Mouse (Mus musculus) heart, embryonic 11.5 days (tissue): ENCODE data around the gene Caap1. TPM values are rescaled to one million over a fixed set of nuclear protein-coding genes. Genes with fewer than 3 reads are reported as not detected.

Source experiments
- ATAC-seq: fragments of 200-750 bp; cut with Nextera tagmentation; replicated peaks from 2 replicates; pipeline ENCODE4 v1.8.0; 2017; ENCODE audit warnings: moderate library complexity; ENCODE audit not compliant: insufficient number of reproducible peaks, low FRiP score, low TSS enrichment
- H3K27ac ChIP-seq: fragments of 300-500 bp; sonication (generic); 2 replicates; pipeline ENCODE4 v1.5.1; 2014; ENCODE audit warnings: mild to moderate bottlenecking, low read depth, low read length
- H3K27me3 ChIP-seq: fragments of 300-500 bp; sonication (generic); 2 replicates; pipeline ENCODE4 v1.6.1; 2014; ENCODE audit warnings: mild to moderate bottlenecking, low read length, mixed read lengths; ENCODE audit not compliant: control insufficient read depth, insufficient read depth
- H3K36me3 ChIP-seq: fragments of 300-500 bp; sonication (generic); 2 replicates; pipeline ENCODE4 v1.6.1; 2014; ENCODE audit warnings: mild to moderate bottlenecking, low read length, moderate library complexity, mixed read lengths; ENCODE audit not compliant: control insufficient read depth, insufficient read depth
- H3K4me1 ChIP-seq: fragments of 300-500 bp; sonication (generic); 2 replicates; pipeline ENCODE4 v1.6.1; 2014; ENCODE audit warnings: low read length; ENCODE audit not compliant: control insufficient read depth, insufficient read depth
- H3K4me2 ChIP-seq: fragments of 300-500 bp; sonication (generic); 2 replicates; pipeline ENCODE4 v1.6.1; 2014; ENCODE audit warnings: mild to moderate bottlenecking, moderate library complexity
- H3K4me3 ChIP-seq: fragments of 300-500 bp; sonication (generic); 2 replicates; pipeline ENCODE4 v1.5.1; 2014; ENCODE audit warnings: low read depth, low read length
- H3K9ac ChIP-seq: fragments of 300-500 bp; sonication (generic); 2 replicates; pipeline ENCODE4 v1.6.1; 2014; ENCODE audit warnings: mild to moderate bottlenecking, low read depth, low read length, moderate library complexity
- H3K9me3 ChIP-seq: fragments of 300-500 bp; sonication (generic); replicated peaks from 2 replicates; pipeline ENCODE4 v1.6.1; 2016; ENCODE audit warnings: low read length; ENCODE audit not compliant: control insufficient read depth
- WGBS: fragments of 180-500 bp; shearing (Covaris S2); extraction: QIAGEN DNeasy Blood & Tissue Kit; methylation state at CpG from one replicate; pipeline ENCODE4 v1.1.7; 2014; ENCODE audit not compliant: insufficient replicate concordance; 5-methylcytosine and 5-hydroxymethylcytosine counted together
- polyA plus RNA-seq: library from polyadenylated mRNA; unstranded; fragments of >200 nt; fragmentation: Nextera tagmentation; extraction: Ambion mirVana; gene quantifications from 2 replicates; pipeline ENCODE4 v1.2.1, GENCODE M21; 2014

Caap1 gene
- 12.4 and 13.8 TPM in 2 replicates for polyA plus RNA-seq

GRCm38 (mm10) chr4:94556265-94557054 lies at the start of gene Caap1, which contains the start of gene Gm10306:
Gene Caap1, minus strand, starts transcription at chr4:94556796.
Gene Gm10306, plus strand, starts transcription at chr4:94556546.
- H3K27ac ChIP-seq: peak within 1 kb of the TSS; percentile 59
- H3K27me3 ChIP-seq: no peaks in the 10 kb centered on the region
- 0 out of 2 replicates have a peak, but pooled peaks cover 4% of the 10 kb centered on the region for H3K4me1 ChIP-seq
- peak within 1 kb of the TSS; percentile 83 for H3K4me2 ChIP-seq
- no peaks in the 10 kb centered on the region for H3K36me3 ChIP-seq
- ATAC-seq: peak; percentile 96
- peak within 1 kb of the TSS; percentile 89 for H3K4me3 ChIP-seq
- WGBS: under 1% methylated on average over 83 of the region's 83 CpGs
- H3K9me3 ChIP-seq: no peaks in the 10 kb centered on the region
- peak within 1 kb of the TSS; percentile 91 for H3K9ac ChIP-seq

DNA sequence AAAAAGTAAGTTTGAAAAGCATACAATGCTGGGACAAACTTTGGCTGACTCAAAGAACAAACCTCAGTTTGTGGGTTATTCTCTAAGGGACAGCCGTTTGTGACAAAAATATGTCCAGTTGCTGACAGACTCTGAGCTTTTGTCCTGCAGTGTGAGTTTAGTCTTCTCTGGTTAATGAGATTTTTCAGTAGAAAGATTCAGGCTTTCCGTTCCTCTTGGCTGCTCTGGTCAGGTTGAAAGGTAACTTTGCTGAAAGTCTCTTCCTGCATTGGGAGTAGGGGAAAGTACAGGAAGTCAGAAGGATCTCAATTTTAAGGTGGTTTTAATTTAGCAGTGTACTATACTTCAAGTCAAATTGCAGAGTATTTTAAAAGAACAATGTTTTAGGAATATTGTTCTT lies 49.0 kb upstream of the Caap1 start:
- 87% methylated on average over 2 of the region's 2 CpGs for WGBS
- Histone ChIP-seq H3K36me3 (no peaks in the 10 kb centered on the region), H3K9me3 (no peaks in the 10 kb centered on the region), H3K27me3 (no peaks in the 10 kb centered on the region), H3K4me3 (no peak overlapping the region), H3K4me1 (peaks cover 6% of the 10 kb centered on the region), H3K4me2 (no peak overlapping the region), H3K27ac (no peak overlapping the region), H3K9ac (no peak overlapping the region)
- no peak for ATAC-seq

- Histone ChIP-seq H3K9ac (no peak overlapping the region), H3K9me3 (no peaks in the 10 kb centered on the region), H3K4me1 (peaks cover 6% of the 10 kb centered on the region), H3K27ac (no peak overlapping the region), H3K27me3 (no peaks in the 10 kb centered on the region), H3K36me3 (no peaks in the 10 kb centered on the region), H3K4me2 (no peak overlapping the region), H3K4me3 (no peak overlapping the region)
- 84% methylated on average over 2 of the region's 2 CpGs for WGBS
- no peak for ATAC-seq
These were observed 47.9 kb upstream of the Caap1 start for GRCm38 (mm10) chr4:94604452-94605019.

DNA sequence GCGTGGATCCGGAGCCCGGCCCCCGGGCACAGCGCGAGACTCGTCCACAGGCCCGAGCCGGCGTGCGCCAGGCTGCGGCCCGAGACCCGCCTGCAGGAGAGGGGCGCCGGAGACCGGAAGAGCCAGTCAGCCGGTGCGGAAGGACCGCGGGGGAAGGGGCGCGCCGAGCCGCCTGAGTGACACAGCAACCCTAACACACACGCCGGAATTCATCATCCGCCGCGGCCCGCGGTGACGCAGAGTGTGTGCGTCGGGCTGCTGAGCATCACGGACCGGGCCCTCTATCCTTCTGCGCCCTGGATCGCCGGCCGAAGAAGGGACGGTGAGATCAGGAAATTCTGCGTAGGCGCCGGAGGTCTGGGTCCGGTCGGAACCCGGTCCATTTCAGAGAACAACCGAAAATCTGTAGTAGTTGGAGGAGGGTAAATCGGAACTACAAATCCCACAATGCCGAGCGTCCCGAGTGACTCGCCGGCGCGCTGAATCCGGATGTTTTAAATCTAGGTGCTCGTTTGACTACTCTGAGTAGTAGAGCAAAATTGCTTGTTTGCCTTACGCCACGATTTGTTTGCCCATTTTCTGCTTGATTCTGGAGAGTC lies 46.5 kb upstream of the Caap1 start, which contains the start of gene Plaa:
Gene Plaa, minus strand, starts transcription at position 214 of the 599 bp plus-strand sequence.
- Histone ChIP-seq H3K4me2 (peak within 1 kb of the TSS; percentile 71), H3K27ac (peak within 1 kb of the TSS; percentile 76), H3K36me3 (no peaks in the 10 kb centered on the region), H3K9me3 (no peaks in the 10 kb centered on the region), H3K27me3 (no peaks in the 10 kb centered on the region), H3K9ac (peak within 1 kb of the TSS; percentile 94), H3K4me3 (peak within 1 kb of the TSS; percentile 86), H3K4me1 (peaks cover 6% of the 10 kb centered on the region)
- ATAC-seq: peak; percentile 99
- 0% methylated on average over 61 of the region's 61 CpGs for WGBS

DNA sequence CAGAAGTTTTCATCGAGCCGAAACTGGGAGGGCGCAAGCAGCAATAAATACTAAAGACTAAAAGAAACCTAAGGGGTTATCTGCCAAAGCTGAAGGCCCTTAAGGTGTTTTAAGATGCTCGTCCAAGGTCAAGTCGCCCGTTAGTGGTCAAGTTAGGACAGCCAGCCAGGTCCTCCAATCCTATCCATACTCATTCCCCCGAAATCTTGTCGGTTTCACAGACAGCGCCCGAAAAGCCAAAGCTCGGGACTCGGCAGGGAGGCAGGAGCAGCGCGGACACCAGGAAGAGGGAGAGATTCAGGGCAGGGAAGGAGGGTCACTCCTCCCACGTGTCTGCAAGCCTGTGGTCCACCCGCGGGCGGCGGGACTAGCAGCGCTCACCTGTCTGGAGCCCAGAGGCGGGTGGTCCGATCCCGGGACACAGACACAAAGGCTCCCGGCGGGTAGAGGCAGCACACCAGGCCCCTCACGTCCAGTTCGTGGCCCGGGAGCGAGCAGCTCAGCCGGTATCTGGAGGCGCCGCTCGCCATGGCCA lies 46.0 kb upstream of the Caap1 start:
- Histone ChIP-seq H3K9ac (peak overlapping the region; percentile 94), H3K36me3 (no peaks in the 10 kb centered on the region), H3K9me3 (no peaks in the 10 kb centered on the region), H3K4me1 (peaks cover 6% of the 10 kb centered on the region), H3K4me2 (peak overlapping the region; percentile 71), H3K4me3 (peak overlapping the region; percentile 86), H3K27ac (peak overlapping the region; percentile 76), H3K27me3 (no peaks in the 10 kb centered on the region)
- no peak; the same call in 1 of the 2 replicates for ATAC-seq
- under 1% methylated on average over 33 of the region's 33 CpGs for WGBS

DNA sequence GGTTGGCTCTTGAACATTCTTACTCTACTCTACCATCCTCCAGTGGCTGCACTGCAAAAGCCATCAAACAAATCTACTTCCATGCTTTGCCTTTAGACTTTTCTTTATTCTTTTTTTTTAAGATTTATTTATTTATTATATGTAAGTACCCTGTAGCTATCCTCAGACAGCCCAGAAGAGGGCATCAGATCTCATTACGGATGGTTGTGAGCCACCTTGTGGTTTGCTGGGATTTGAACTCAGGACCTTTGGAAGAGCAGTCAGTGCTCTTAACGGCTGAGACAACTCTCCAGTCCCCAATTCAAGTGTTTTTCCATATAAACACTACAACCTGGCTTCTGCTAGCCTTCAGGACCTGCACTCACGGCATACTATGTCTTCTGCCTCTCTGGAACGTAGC lies 44.8 kb upstream of the Caap1 start:
- no peaks in the 10 kb centered on the region for H3K27me3 ChIP-seq
- WGBS: 85% methylated on average over 4 of the region's 4 CpGs
- H3K4me2 ChIP-seq: peak overlapping the region; percentile 71; the same call in 1 of the 2 replicates
- no peak for ATAC-seq
- no peaks in the 10 kb centered on the region for H3K9me3 ChIP-seq
- H3K4me3 ChIP-seq: no peak overlapping the region
- H3K27ac ChIP-seq: no peak overlapping the region
- no peaks in the 10 kb centered on the region for H3K36me3 ChIP-seq
- peaks cover 6% of the 10 kb centered on the region for H3K4me1 ChIP-seq
- H3K9ac ChIP-seq: no peak overlapping the region

GRCm38 (mm10) chr4:94592709-94593108 lies 36.1 kb upstream of the Caap1 start:
- no peak overlapping the region for H3K9ac ChIP-seq
- no peak for ATAC-seq
- H3K27ac ChIP-seq: no peak overlapping the region
- no peaks in the 10 kb centered on the region for H3K36me3 ChIP-seq
- no peaks in the 10 kb centered on the region for H3K9me3 ChIP-seq
- no peak overlapping the region for H3K4me3 ChIP-seq
- H3K27me3 ChIP-seq: no peaks in the 10 kb centered on the region
- no peak overlapping the region for H3K4me2 ChIP-seq
- H3K4me1 ChIP-seq: no peaks in the 10 kb centered on the region

DNA sequence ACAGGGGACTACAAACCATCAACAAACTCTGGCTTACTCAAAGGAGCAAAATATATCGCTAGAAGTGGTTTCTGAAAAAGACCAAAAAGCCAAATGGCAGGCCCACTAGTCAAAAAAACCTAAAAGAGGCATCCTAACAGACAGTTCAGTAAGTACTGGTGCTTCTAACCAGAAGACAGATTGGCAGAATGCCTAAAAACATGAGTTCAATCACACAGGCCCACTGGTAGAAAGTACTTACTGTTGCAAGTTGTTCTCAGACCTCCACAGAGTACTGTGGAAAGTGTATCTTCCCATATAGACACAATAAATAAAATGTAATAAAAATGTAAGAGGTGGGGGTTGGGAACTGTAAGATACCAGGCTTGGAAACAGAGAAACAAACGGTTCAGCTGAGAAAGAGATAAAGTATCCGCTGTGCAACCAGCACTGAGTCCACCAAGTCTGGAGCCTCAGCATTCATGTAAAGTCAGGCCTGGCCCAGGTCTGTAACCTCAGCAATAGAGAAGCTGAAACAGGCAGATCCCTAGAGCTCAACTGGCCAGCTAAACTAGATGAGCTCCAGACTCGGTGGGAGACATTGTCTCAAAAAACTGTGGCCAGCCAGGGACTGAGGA lies 35.3 kb upstream of the Caap1 start:
- H3K4me1 ChIP-seq: no peaks in the 10 kb centered on the region
- no peak overlapping the region for H3K4me3 ChIP-seq
- no peaks in the 10 kb centered on the region for H3K9me3 ChIP-seq
- no peak overlapping the region for H3K9ac ChIP-seq
- no peaks in the 10 kb centered on the region for H3K27me3 ChIP-seq
- H3K4me2 ChIP-seq: no peak overlapping the region
- no peaks in the 10 kb centered on the region for H3K36me3 ChIP-seq
- no peak overlapping the region for H3K27ac ChIP-seq
- 65% methylated on average over 4 of the region's 4 CpGs for WGBS
- no peak for ATAC-seq
